Mouse (Mus musculus): ENCODE measurements around the gene Tmem198b.
"Not testable (repeated sequence)": the region's sequence is repeated elsewhere in the genome, so short reads cannot be mapped to it uniquely, and the experiment has no call there.

Tmem198b gene

GRCm38 (mm10) chr10:128804271-128805091 is at the start of gene Tmem198b:
Gene Tmem198b (minus strand): TSS chr10:128804370.
- DNase-seq (ENCODE audit: low spot score in 2 of 2) = peak in 1 of 2 experiments; percentile 52

GRCm38 (mm10) chr10:128850339-128850738 is 46.2 kb upstream of the Tmem198b start:
- DNase-seq (ENCODE audit: low spot score in 2 of 2) = no peak

GRCm38 (mm10) chr10:128848426-128848825 is 44.3 kb upstream of the Tmem198b start:
- no peak for DNase-seq (ENCODE audit: low spot score in 2 of 2)

- no peak for DNase-seq (ENCODE audit: low spot score in 2 of 2)
Measured at GRCm38 (mm10) chr10:128846664-128847063, 42.5 kb upstream of the Tmem198b start.

GRCm38 (mm10) chr10:128845516-128845915 is 41.3 kb upstream of the Tmem198b start:
- DNase-seq (ENCODE audit: low spot score in 2 of 2) = no peak

GRCm38 (mm10) chr10:128843260-128843659 is 39.1 kb upstream of the Tmem198b start:
- no peak for DNase-seq (ENCODE audit: low spot score in 2 of 2)

GRCm38 (mm10) chr10:128840612-128841011 is 36.4 kb upstream of the Tmem198b start:
- no peak for DNase-seq (ENCODE audit: low spot score in 2 of 2)

- no peak for DNase-seq (ENCODE audit: low spot score in 2 of 2)
Measured at GRCm38 (mm10) chr10:128839434-128839833, 35.3 kb upstream of the Tmem198b start.

- no peak for DNase-seq (ENCODE audit: low spot score in 2 of 2)
Measured at GRCm38 (mm10) chr10:128837400-128837799, 33.2 kb upstream of the Tmem198b start.

- DNase-seq (ENCODE audit: low spot score in 2 of 2) = no peak
Measured at GRCm38 (mm10) chr10:128823821-128824220, 19.7 kb upstream of the Tmem198b start.

GRCm38 (mm10) chr10:128823087-128823486 is 18.9 kb upstream of the Tmem198b start:
- DNase-seq (ENCODE audit: low spot score in 2 of 2) = not testable (repeated sequence)

GRCm38 (mm10) chr10:128822135-128822534 is 18.0 kb upstream of the Tmem198b start:
- DNase-seq (ENCODE audit: low spot score in 2 of 2) = no peak

GRCm38 (mm10) chr10:128821358-128822056 is 17.3 kb upstream of the Tmem198b start, which contains the start of gene Ormdl2:
Gene Ormdl2 (minus strand): TSS chr10:128821645.
- DNase-seq (ENCODE audit: low spot score in 2 of 2) = peak; percentile 93 to 95

GRCm38 (mm10) chr10:128820217-128820616 is 16.0 kb upstream of the Tmem198b start:
- DNase-seq (ENCODE audit: low spot score in 2 of 2) = no peak

GRCm38 (mm10) chr10:128817033-128817432 is 12.9 kb upstream of the Tmem198b start, which contains the start of gene Sarnp:
Gene Sarnp (plus strand): TSS chr10:128817333.
- DNase-seq (ENCODE audit: low spot score in 2 of 2) = no peak

GRCm38 (mm10) chr10:128807018-128807417 is 2.8 kb upstream of the Tmem198b start:
- no peak for DNase-seq (ENCODE audit: low spot score in 2 of 2)

GRCm38 (mm10) chr10:128806086-128806485 is 1.9 kb upstream of the Tmem198b start:
- DNase-seq (ENCODE audit: low spot score in 2 of 2) = no peak

- peak; percentile 84 to 91 for DNase-seq (ENCODE audit: low spot score in 2 of 2)
Measured at GRCm38 (mm10) chr10:128805092-128806000, 1.2 kb upstream of the Tmem198b start.

GRCm38 (mm10) chr10:128803771-128804270 is 349 bp downstream of the Tmem198b start, which contains the start of gene Dnajc14:
Gene Dnajc14 (plus strand): TSS chr10:128804062.
- no peak for DNase-seq (ENCODE audit: low spot score in 2 of 2)

GRCm38 (mm10) chr10:128803361-128803760 is 809 bp downstream of the Tmem198b start:
- no peak for DNase-seq (ENCODE audit: low spot score in 2 of 2)

GRCm38 (mm10) chr10:128802956-128803355 is 1.2 kb downstream of the Tmem198b start:
- no peak for DNase-seq (ENCODE audit: low spot score in 2 of 2)

Measured in spleen, postnatal 14 days (tissue).